Mouse (Mus musculus) stomach, embryonic 14.5 days (tissue): ENCODE data around the gene Stk38l. TPM values are rescaled to one million over a fixed set of nuclear protein-coding genes. Genes with fewer than 3 reads are reported as not detected.

Experiments
- ATAC-seq: fragments of 200-750 bp; cut with Nextera tagmentation; 2 replicates; pipeline ENCODE4 v1.8.0; 2017; ENCODE audit warnings: low read depth, moderate TSS enrichment; ENCODE audit not compliant: insufficient number of reproducible peaks, insufficient read depth, low FRiP score
- H3K27ac ChIP-seq: fragments of 300-500 bp; sonication (generic); 2 replicates; pipeline ENCODE4 v1.5.1; 2014; ENCODE audit warnings: mild to moderate bottlenecking, low read length, moderate library complexity, mixed read lengths
- H3K27me3 ChIP-seq: fragments of 300-500 bp; sonication (generic); 2 replicates; pipeline ENCODE4 v1.6.1; 2014; ENCODE audit warnings: low read length, control low read depth, mixed read lengths; ENCODE audit not compliant: control insufficient read depth, insufficient read depth
- H3K36me3 ChIP-seq: fragments of 300-500 bp; sonication (generic); 2 replicates; pipeline ENCODE4 v1.6.1; 2014; ENCODE audit warnings: mild to moderate bottlenecking, control low read depth, low read length, moderate library complexity, mixed read lengths; ENCODE audit not compliant: control insufficient read depth, insufficient read depth
- H3K4me1 ChIP-seq: fragments of 300-500 bp; sonication (generic); 2 replicates; pipeline ENCODE4 v1.6.1; 2014; ENCODE audit warnings: low read length, control low read depth, mixed read lengths; ENCODE audit not compliant: control insufficient read depth, insufficient read depth
- H3K4me2 ChIP-seq: fragments of 300-500 bp; sonication (generic); replicated peaks from 2 replicates; pipeline ENCODE4 v1.6.1; 2014; ENCODE audit warnings: low read depth, low read length, control low read depth
- H3K4me3 ChIP-seq: fragments of 300-500 bp; sonication (generic); 2 replicates; pipeline ENCODE4 v1.5.1; 2014; ENCODE audit warnings: low read depth, low read length, control low read depth
- H3K9ac ChIP-seq: fragments of 300-500 bp; sonication (generic); replicated peaks from 2 replicates; pipeline ENCODE4 v1.6.1; 2014; ENCODE audit warnings: low read depth, mild to moderate bottlenecking, control low read depth, low read length, moderate library complexity, mixed read lengths
- H3K9me3 ChIP-seq: fragments of 300-500 bp; sonication (generic); 2 replicates; pipeline ENCODE4 v1.6.1; 2016; ENCODE audit warnings: low read depth, low read length, control low read depth; ENCODE audit not compliant: control insufficient read depth
- WGBS: fragments of 180-500 bp; shearing (Covaris S2); extraction: QIAGEN DNeasy Blood & Tissue Kit; methylation state at CpG from one replicate; pipeline ENCODE4 v1.1.7; 2014; 5-methylcytosine and 5-hydroxymethylcytosine counted together
- polyA plus RNA-seq: library from polyadenylated mRNA; unstranded; fragments of >200 nt; fragmentation: Nextera tagmentation; extraction: Ambion mirVana; gene quantifications from 2 replicates; pipeline ENCODE4 v1.2.1, GENCODE M21; 2014

Stk38l gene
- polyA plus RNA-seq, 1 experiment from 2014 or later, result 25.0 TPM

GRCm38 (mm10) chr6:146795166-146795923, 70.5 kb downstream of the Stk38l start:
- Histone ChIP-seq H3K27me3 (no peaks in the 10 kb centered on the region), H3K4me3 (peak overlapping the region; percentile 43), H3K4me2 (peak overlapping the region; percentile 85), H3K9me3 (no peaks in the 10 kb centered on the region), H3K9ac (peak overlapping the region; percentile 47; the same call in 1 of the 2 replicates), H3K36me3 (no peaks in the 10 kb centered on the region), H3K27ac (no peak overlapping the region), H3K4me1 (no peaks in the 10 kb centered on the region)
- 13% methylated on average over 22 of the region's 22 CpGs for WGBS
- no peak; the same call in 1 of the 2 replicates for ATAC-seq

DNA sequence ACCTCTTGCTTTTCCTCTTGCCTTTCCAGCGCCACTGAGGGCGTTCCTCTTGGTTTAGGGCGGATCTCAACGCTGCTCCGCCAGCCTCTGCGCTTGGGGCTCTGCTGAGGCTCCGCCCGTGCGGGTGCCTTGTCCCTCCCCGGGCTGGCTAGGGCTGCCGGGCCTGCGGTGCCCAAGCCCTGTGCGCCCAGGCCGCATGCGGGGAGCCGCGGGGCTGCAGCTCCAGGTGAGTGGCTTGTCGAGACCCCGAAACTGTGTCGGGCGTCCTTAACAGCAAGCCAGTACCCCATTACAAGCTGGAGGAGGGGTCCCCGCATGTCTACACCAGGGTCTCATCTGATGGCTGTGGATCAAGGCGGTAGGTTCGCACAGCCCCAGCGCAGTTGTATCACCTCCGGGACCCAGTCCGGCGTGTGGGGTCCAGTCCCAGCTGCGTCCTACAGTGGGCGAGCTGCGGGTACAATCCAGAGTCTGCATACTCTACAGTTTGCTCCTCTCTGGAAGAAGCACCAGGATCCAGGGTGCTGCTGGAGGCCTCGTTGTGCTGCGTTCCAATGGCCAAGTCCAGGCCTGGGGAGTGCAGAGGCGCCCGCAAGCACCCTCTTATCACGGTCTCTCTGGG, 71.2 kb downstream of the Stk38l start, which contains the start of gene Arntl2:
Gene Arntl2, plus strand, starts transcription at position 132 of the 622 bp plus-strand sequence.
- Histone ChIP-seq H3K4me2 (peak within 1 kb of the TSS; percentile 85), H3K36me3 (no peaks in the 10 kb centered on the region), H3K27me3 (no peaks in the 10 kb centered on the region), H3K27ac (no peak within 1 kb of the TSS), H3K4me3 (peak within 1 kb of the TSS; percentile 43), H3K9ac (peak within 1 kb of the TSS; percentile 47), H3K4me1 (no peaks in the 10 kb centered on the region), H3K9me3 (no peaks in the 10 kb centered on the region)
- WGBS, result 2% methylated on average over 36 of the region's 36 CpGs
- ATAC-seq, result peak; percentile 96

- Histone ChIP-seq H3K4me1 (no peaks in the 10 kb centered on the region), H3K4me2 (no peak overlapping the region), H3K4me3 (no peak overlapping the region), H3K27ac (no peak overlapping the region), H3K27me3 (no peaks in the 10 kb centered on the region), H3K36me3 (no peaks in the 10 kb centered on the region), H3K9ac (no peak overlapping the region), H3K9me3 (no peaks in the 10 kb centered on the region)
- no peak for ATAC-seq
- WGBS, result 60% methylated on average over 5 of the region's 5 CpGs
Observed at GRCm38 (mm10) chr6:146797446-146797845, 72.7 kb downstream of the Stk38l start.

DNA sequence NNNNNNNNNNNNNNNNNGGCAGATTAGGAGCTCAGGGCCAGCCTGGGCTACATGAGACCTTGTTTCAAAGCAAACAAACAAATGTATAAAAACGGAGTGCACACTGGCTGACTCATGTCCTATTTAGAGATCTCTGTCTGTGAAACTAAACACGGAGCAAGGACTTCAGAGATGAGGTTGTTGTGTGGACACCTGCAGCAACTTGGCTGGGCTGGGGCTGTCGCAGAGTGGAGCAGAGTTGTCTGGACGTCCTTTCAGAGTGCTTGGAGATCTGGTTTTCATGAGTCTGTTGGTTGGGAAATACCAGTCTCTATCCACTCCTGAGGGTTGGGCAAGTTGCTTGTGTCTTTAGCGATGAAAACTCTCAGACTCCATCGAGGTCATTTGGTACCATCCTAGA, 85.2 kb downstream of the Stk38l start:
- H3K27ac ChIP-seq, result no peak overlapping the region
- no peaks in the 10 kb centered on the region for H3K9me3 ChIP-seq
- H3K4me1 ChIP-seq, result no peaks in the 10 kb centered on the region
- no peaks in the 10 kb centered on the region for H3K27me3 ChIP-seq
- ATAC-seq, result no peak
- no peaks in the 10 kb centered on the region for H3K36me3 ChIP-seq
- no peak overlapping the region for H3K4me3 ChIP-seq
- no peak overlapping the region for H3K9ac ChIP-seq
- no peak overlapping the region for H3K4me2 ChIP-seq
- 93% methylated on average over 6 of the region's 6 CpGs for WGBS

GRCm38 (mm10) chr6:146813007-146813406, 88.2 kb downstream of the Stk38l start:
- ATAC-seq, result no peak
- H3K9ac ChIP-seq, result no peak overlapping the region
- H3K9me3 ChIP-seq, result no peaks in the 10 kb centered on the region
- no peaks in the 10 kb centered on the region for H3K36me3 ChIP-seq
- no peaks in the 10 kb centered on the region for H3K27me3 ChIP-seq
- no peak overlapping the region for H3K27ac ChIP-seq
- WGBS, result 89% methylated on average over 5 of the region's 5 CpGs
- H3K4me2 ChIP-seq, result no peak overlapping the region
- H3K4me1 ChIP-seq, result no peaks in the 10 kb centered on the region
- no peak overlapping the region for H3K4me3 ChIP-seq

GRCm38 (mm10) chr6:146820177-146820965, 95.6 kb downstream of the Stk38l start:
- H3K4me1 ChIP-seq, result no peaks in the 10 kb centered on the region
- no peaks in the 10 kb centered on the region for H3K27me3 ChIP-seq
- 86% methylated on average over 29 of the region's 29 CpGs for WGBS
- no peak overlapping the region for H3K9ac ChIP-seq
- no peaks in the 10 kb centered on the region for H3K36me3 ChIP-seq
- H3K4me3 ChIP-seq, result no peak overlapping the region
- no peaks in the 10 kb centered on the region for H3K9me3 ChIP-seq
- no peak overlapping the region for H3K27ac ChIP-seq
- no peak for ATAC-seq
- no peak overlapping the region for H3K4me2 ChIP-seq

- 64% methylated on average over 13 of the region's 13 CpGs for WGBS
- no peak overlapping the region for H3K4me2 ChIP-seq
- peak; percentile 71 for ATAC-seq
- no peak overlapping the region for H3K4me3 ChIP-seq
- H3K4me1 ChIP-seq, result no peaks in the 10 kb centered on the region
- no peaks in the 10 kb centered on the region for H3K9me3 ChIP-seq
- no peaks in the 10 kb centered on the region for H3K27me3 ChIP-seq
- no peaks in the 10 kb centered on the region for H3K36me3 ChIP-seq
- H3K9ac ChIP-seq, result no peak overlapping the region
- no peak overlapping the region for H3K27ac ChIP-seq
Observed at GRCm38 (mm10) chr6:146821958-146822357, 97.2 kb downstream of the Stk38l start.

GRCm38 (mm10) chr6:146824727-146825486, 100.1 kb downstream of the Stk38l start:
- Histone ChIP-seq H3K9ac (no peak overlapping the region), H3K9me3 (no peaks in the 10 kb centered on the region), H3K4me1 (no peaks in the 10 kb centered on the region), H3K27me3 (no peaks in the 10 kb centered on the region), H3K4me2 (no peak overlapping the region), H3K4me3 (no peak overlapping the region), H3K36me3 (no peaks in the 10 kb centered on the region), H3K27ac (no peak overlapping the region)
- 43% methylated on average over 16 of the region's 16 CpGs for WGBS
- no peak for ATAC-seq
